Mouse (Mus musculus) right cerebral cortex, postnatal 4 days (tissue): ENCODE measurements at regions not wholly inside any gene's neighbourhood (a gene's known extent, or its start where the extent isn't known, plus 50 kb on each side); places are given as distances from the start of the nearest gene placed in this dataset.
"Not testable (repeated sequence)": the region's sequence is repeated elsewhere in the genome, so short reads cannot be mapped to it uniquely, and the experiment has no call there.

Experiments
- DNase-seq: peaks from one replicate; pipeline ENCODE4 v3.0.0-alpha.2; 2022

- peak; percentile 4 for DNase-seq
Observed at GRCm38 (mm10) chr10:27761402-27761801, 141.8 kb upstream of the Lama2 start.

GRCm38 (mm10) chr10:27802368-27802767 is 182.8 kb upstream of the Lama2 start:
- peak; percentile 24 for DNase-seq

- no peak for DNase-seq
Observed at GRCm38 (mm10) chr10:27809539-27809938, 190.0 kb upstream of the Lama2 start.

- not testable (repeated sequence) for DNase-seq
Observed at GRCm38 (mm10) chr10:27825671-27826070, 206.1 kb upstream of the Lama2 start.

DNA sequence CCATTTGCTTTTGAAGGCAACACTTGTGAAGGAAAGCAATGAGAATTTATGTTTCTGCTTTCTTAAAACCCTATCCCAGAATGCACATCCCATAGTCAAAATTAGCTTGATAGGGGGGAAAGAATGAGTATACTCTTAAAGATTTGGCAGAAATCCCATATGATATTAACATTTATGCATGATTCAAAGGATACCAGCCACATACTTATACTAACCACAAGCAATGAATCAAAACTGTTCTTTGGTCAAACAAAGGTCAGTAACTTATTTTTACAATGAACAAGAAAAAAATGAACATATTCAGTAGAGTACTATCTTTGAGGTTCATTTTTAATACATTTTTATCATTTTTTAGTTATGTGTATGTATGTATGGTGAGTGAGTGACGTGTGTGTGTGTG is 208.8 kb upstream of the Lama2 start:
- DNase-seq = no peak

- no peak for DNase-seq
Observed at GRCm38 (mm10) chr10:27838666-27839065, 219.1 kb upstream of the Lama2 start.

GRCm38 (mm10) chr10:27841042-27841709 is 221.6 kb upstream of the Lama2 start:
- DNase-seq = no peak

DNA sequence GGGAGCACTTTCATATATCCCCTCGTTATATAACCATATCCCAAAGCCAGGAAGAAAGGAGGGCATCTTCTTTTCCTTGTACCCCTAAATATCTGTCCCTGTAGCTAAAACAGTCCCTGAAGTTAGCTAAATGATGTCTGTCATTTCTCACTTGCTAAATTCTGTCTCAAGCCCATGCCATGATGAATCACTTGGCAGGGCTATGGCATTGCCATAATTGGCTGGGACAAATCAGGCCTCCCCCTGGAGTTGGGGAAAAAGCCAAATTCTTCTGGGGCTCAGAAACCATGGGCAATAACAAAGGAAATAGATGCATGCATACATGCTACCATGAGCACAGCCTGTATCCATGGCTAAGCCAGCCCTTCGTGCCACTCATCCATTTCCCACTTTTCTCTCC is 223.5 kb upstream of the Lama2 start:
- no peak for DNase-seq

GRCm38 (mm10) chr10:27863625-27864024 is 211.0 kb upstream of the Ptprk start:
- no peak for DNase-seq

GRCm38 (mm10) chr10:27880867-27881266 is 193.8 kb upstream of the Ptprk start:
- no peak for DNase-seq

- no peak for DNase-seq
Observed at GRCm38 (mm10) chr10:27891778-27892512, 182.7 kb upstream of the Ptprk start.

DNA sequence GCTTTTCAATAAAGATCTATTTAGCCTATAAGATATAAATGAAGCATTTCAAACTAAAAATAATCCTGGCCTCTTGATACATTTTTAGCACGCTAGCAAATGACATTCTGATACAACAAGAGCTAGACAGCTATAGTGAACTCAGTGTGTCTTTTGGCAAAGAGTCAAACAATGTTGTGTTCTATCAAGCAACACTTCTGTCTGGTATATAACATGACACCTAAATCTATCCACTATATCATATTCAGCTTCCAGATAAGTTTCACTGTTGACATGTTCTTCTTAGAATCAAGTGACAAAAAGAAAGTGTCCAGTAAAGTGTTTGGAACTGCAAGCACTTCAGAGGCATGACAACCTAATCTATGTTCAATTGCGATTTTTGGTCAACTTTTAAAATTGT is 158.2 kb upstream of the Ptprk start:
- no peak for DNase-seq

DNA sequence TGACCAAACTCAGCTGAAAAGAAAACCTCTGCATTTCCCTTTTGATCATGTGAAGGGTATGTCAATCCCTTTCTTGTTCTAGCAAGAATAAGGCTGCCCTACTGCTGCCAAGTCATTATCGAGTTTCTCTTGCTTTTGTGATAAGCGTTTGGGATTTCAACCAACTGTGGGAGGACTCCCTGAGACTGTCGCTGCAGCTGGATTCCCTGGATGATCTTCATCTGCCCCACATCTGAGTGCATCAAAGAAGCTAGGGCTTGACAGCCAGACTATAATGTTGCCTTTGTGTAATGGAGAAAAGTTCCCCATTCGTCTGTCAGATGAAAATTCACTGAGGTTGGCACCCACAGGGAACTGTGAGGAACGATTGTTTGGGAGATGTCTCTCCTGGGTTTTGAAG is 147.4 kb upstream of the Ptprk start:
- DNase-seq = no peak

GRCm38 (mm10) chr10:27942136-27942535 is 132.5 kb upstream of the Ptprk start:
- DNase-seq = no peak

DNA sequence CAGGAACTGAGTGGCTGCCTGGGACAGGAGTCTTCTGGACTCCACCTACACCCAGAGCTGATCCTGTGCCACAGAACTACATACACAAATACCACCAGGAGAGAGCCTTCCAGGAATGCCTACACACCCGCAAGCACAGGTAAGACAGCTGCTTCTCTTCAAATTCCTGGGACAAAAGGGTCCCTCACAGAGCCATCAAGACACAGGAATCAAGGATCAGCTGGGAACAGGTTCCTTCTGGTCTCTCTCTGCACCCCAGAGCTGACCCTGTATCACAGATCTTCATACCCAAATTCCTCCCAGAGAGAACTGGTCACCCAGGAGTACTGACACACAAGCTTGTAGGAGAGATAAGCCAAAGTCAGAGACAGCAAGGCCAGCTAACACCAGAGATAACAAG is 125.5 kb upstream of the Ptprk start:
- no peak for DNase-seq

DNA sequence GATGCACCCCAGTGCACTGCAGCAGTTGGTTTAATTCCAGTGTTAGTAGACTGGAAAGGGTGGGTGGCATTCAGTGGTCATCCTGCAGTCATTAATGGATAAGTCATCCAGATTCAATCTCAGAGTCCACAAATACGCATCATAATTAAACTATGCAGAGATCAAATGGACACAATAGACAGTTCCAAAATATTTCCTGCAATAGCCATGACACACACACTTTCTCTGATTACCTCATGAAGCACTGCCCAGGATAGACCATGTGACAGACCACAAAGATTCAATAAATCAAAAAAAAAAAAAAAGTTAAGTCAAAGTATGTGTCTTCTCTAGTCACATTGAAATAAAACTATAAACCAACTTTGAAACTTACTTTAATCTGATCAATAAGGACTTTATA is 106.4 kb upstream of the Ptprk start:
- DNase-seq = no peak

GRCm38 (mm10) chr10:27984047-27984446 is 90.6 kb upstream of the Ptprk start:
- no peak for DNase-seq

DNA sequence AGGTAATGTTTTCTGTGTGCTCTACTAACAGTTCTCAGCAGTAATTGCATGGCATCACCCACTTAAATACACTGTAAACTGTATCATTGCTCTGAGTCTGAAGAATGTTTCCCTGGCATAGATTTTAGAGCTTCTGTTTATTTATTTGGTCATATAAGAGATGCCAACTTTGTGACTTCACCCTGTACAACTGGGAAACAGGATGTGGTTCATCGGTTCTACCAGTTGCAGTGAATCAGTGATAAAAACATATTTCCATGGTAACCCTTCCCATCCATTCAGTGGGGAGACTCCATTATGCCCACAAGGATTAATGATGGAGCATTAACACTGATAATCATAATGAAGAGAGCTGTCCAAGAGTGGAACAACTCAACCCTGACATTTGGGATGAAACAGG is 89.6 kb upstream of the Ptprk start:
- DNase-seq = no peak

- no peak for DNase-seq
Observed at GRCm38 (mm10) chr10:27987026-27987425, 87.6 kb upstream of the Ptprk start.

DNA sequence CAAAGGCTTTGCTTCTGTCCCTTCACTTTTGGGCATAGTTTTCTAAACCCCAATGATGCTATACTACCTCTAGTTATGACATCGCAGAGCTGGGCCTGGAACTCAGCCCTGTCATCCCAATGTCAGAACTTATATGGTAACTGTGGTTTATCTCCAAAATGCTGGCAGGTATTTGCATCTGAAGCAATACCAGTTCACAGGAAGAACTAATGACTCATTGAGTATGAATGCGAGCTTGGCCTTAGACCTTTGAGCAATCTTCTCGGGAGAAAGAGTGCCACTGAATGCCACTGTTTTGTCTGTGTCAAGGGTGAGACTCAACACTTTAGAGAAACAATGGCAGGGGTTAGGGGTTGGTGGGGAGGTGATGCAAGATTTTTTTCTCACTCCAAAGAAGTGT is 86.6 kb upstream of the Ptprk start:
- no peak for DNase-seq

- peak; percentile 7 for DNase-seq
Observed at GRCm38 (mm10) chr10:27990359-27991056, 84.1 kb upstream of the Ptprk start.

DNA sequence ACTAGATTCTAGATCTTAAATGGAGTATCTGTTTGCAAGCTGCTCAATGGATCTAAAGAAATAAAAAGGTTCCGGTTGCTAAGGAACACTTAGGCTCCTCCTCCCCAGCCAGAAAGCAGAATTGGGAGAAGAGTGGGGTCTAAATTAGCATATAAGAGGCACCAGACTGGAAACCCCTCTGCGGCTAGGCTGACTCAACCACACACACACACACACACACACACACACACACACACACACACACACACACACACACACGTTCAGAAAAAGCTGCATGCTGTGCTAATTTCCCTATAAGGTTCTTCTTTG is 83.6 kb upstream of the Ptprk start:
- peak; percentile 4 for DNase-seq

GRCm38 (mm10) chr10:27994376-27995034 is 80.1 kb upstream of the Ptprk start:
- no peak for DNase-seq

DNA sequence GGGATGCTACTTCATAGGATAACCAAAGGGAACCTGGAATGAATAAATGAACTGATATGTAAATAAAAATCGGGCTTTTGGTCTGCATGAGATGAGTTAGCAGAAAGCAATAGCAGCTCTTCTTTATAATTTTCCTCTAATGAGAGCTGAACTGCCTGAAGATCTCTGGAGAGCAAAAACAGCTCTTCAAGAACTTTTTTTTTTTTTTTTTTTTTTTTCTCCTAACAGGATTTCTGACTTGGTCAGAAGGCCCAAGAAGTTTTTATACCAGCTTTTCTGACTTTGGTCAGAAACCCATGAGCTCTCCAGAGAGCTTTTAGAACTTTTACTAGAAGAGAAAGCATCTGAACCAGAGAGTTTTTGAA is 79.6 kb upstream of the Ptprk start:
- DNase-seq = no peak
